Mouse (Mus musculus) right cerebral cortex, postnatal 25 days (tissue): Measurements from ENCODE around the gene Cc2d2b.

Experiments
- DNase-seq: peaks from one replicate; pipeline ENCODE4 v3.0.0; 2022

The Cc2d2b gene

DNA sequence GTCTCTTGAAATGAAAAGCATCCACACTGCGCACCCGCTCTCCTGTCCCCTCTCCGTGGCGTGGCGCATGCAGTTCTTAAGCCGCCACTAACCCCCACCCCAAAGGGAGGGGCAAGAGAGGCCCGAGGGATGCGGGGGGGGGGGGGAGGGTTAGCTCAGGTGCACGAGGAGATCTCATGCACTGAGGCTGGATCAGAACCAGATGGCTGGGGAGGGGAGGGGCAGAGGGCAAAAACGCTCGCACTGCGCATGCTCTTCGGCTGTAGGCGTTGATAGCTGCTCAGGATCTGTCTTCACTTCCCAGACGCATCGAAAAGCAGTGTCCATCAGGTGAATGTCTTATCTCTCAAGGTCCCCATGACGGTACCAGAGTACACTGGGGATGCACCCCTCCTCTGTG, at the start of gene Cc2d2b:
Gene Cc2d2b (plus strand): TSS at position 195 of the 400 bp plus-strand sequence.
- DNase-seq: no peak

DNA sequence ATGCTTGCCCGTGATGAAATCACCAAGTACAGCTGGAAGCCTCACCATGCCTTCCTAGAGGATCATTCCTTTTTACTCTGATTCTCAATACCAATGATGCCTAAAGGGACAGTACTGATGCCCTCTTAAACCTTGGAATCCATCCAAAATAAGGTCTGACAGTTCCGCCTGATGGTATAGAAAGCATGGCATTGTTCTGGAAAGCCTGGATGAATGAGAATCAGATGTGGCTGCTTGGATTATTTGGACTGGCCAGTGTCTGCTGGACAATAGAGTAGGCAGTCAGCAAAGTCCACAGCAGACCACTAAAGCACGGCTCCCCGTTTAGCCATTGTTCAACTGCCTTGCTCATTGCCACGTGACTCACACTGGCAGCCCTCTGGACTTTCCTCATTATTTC, 48.7 kb upstream of the Cc2d2b start:
- no peak for DNase-seq

DNA sequence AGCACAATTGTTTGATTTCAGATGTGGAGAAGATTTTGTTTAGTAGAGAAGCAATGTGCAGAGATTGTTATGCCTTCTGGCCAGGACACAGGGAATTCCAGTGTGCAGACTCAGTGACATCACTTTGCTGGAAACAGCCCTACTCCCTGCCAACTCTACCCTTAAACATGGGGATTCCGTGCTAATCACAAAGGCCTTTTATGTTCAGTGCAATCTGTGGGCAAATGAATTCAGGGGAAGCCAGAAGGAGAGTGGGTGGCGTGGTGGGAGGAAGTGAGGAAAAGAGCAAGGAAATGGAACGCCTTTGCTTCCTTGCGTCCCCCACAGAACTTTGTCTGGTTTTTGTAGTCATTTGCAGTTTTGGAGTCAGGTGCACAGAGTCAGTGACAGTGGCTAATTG, 46.1 kb upstream of the Cc2d2b start:
- DNase-seq: peak; percentile 63

DNA sequence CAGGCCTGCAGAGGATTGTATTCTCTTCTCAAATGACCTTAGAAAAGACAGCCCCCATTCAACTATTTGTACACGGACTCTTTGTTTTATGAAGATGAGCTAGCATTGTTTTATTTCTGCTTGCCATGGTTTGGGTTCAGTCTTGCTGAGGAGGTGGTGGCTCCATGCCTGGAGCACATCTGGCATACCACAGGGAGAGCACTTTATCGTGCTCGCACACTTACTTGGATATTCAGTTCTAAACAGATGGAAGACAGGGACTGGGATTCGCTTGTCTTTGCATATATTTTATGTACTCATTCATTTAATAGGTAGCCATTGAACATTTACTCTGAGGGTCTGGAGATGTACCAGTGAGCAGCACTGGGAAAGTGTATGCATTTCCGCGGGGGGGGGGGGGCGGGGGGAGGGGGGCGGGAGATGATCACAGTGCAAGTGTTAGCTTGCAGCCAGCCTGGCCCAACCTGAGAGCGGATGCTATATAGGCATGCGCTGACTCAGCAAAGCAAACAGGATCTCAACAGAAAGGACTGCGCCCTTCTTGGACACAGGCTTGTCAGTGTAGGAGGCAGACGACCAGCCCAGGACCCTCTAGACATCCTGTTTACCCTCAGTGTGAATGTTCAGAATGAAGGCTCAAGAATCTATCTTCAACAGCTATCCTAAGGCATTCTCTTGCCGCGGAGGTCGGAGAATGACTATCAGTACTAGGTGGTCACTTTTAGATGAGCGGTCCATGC, 35.5 kb upstream of the Cc2d2b start:
- DNase-seq: no peak

DNA sequence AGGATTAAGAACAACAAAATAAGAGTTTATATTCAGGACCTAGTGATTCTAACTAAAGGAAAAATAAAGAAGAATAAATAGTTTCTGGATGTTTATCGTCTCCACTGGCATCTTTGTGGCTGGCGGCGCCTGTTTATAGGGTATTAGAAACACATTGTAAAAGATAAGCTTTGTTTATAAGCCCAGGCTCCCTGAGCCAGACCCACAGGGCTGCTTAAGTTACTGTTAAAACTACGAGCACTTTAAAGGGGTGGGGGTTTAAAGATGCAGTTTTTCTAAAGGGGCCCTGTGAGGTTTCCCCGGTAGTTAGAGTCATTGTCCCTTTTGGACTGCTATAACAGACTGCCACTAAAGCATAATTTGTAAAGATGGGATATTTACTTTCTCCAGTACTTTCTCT, 33.9 kb upstream of the Cc2d2b start:
- no peak for DNase-seq

DNA sequence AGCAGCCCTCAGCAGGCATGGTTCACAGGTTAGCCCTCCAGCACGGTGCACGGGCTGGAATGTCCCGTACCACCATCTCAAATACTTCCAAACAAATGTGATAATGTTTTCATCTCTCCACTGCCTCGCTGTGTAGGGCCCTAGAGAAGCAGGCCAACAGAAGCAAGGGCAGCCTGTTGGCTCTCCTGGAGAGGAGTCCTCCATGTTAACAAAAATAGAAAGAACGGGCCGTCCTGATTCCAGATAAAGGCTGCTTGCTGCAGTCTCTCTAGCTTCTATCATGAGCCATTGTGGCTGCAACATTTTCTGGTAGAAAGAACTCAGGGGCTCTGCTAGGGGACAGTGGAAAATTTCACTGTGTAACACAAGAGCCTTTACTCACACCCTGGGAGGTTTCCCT, 31.6 kb upstream of the Cc2d2b start:
- no peak for DNase-seq

DNA sequence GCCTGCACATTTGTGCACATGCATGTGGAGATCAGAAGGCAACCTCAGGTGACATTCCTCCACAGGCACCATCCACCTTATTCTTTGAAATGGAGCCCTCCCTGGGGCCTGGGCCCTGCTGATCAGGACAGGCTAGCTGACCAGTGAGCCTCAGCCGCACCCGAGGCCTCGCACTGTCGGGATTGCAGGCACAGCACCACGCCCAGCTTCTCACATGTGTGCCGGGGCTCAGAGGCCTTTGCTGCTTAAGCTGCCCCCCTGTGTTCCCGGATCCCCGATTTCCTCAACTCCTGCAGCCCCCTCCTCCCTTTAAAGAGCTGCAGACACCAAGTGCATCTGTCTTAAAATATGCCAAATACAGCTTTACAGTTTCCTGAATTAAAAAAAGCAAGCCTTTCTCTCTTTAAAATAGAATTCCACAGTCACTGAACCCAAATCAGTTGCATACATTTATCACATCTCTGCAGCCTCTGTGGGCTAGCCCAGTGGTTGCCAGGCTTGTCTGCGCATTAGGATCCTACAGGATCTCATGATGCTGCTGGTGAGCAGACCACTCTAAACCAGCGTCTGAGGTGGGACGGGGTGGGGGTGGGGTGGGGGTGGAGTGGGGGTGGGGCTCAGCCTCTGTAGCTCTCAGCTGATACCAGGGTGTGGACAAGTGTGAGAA, 29.0 kb upstream of the Cc2d2b start:
- DNase-seq: no peak

DNA sequence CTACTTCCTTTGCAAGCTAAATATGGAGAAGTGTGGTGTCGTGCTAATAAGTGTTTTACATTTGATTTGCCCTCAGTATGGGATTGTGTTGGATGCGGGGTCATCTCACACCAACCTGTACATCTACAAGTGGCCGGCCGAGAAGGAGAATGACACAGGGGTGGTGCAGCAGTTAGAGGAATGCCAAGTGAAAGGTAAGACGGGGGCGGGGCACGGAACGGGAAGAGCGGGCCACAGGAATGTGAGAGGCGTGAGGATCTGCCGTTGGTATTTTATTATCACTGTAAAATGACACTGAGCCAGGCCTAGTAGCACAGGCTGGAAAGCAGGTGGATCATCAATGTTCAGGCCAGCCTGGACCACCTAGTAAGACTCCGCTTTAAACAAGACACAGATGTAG, 28.2 kb upstream of the Cc2d2b start:
- DNase-seq: no peak

DNA sequence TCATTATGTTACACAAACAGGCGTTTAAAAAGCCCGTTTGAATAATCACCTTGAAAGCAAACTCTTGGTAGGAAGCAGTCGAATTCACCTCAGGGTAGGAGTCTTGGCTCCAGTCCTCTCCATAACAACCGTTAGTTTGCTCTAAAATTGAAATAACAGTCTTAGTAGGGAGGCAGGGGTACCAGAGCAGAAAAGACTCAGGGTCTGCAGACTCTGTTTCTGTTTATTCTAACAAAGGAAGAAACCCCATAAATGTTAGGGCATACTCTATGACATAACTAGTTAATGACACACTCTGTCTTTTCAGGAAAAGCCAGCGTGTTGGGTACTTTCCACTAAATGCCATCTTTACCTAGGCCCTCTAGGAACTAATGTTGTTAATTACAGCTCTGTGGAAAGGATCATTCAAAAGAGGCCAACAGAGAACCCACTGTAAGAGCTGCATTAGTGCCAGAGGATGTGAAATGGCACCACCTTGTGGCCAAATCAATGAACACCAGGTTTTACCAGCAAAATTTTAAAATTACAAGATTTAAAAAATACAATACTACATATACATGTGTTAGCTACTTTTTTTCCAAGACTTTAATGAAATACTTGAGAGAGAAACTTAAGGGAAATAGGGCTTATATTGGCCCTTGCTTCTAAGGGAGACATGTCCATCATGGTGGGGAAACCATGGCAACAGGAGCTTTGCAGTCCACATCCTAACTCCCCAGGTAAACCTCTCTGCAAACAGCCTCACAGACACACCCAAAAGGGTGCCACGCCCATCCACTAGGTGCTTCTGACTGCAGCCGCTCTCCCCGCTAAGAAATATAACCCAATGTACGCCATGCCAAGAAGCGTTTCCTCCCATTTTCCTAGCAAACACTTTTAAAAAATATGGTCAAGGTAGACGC, 26.2 kb upstream of the Cc2d2b start:
- no peak for DNase-seq

DNA sequence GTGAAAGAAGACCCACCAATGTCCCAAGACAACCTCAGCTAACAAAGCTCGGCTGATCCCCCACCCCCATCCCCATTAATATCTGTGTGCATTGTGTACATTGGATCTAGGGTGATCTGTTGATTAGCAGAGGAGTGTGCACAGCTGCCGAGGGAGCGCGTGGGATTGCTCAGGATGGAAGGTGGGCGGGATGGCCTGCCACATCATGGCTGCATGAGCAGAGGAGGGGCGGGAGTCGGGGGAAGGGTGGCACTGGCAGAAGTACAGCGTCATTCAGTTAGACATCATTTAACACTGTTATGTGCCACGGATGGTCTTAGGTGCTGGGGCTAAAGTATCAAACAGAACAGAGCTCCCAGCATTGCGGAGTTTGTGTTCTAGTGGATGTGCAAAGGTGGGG, 25.0 kb upstream of the Cc2d2b start:
- no peak for DNase-seq

DNA sequence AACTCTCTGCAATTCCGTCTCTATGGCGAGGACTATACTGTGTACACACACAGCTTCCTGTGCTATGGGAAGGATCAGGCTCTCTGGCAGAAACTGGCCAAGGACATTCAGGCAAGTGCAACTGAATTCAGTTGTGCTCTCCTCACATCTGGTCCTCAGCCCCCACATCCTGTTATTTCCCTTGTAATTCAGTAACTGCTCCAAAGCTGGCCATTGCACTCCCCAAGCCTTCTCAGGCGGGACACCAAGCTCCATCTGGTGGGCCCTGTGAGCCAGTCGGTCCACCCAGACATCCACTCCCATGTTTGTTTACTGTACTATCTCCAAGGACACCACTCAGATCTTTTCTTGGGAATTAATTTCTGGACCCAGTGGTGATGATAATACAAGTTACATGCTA, 22.4 kb upstream of the Cc2d2b start:
- no peak for DNase-seq

DNA sequence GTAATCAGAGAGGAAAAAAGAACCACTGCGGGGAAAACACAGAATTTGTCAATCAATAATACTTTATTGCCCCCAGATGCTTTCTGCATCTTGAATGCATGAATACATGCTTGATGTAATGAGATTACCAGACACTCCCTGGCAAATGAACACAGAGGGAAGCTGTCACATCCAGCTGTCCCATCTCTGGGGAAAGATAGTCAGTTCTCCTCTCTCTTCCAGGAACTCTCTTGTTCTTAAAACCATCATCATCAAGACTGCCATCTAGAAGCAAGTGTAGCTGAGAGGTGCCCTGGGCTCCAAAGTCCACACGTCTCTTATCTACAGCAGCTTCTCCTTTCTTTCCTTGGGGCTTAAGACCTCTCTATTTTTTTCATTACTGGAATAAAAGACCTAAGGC, 21.9 kb upstream of the Cc2d2b start:
- DNase-seq: no peak

DNA sequence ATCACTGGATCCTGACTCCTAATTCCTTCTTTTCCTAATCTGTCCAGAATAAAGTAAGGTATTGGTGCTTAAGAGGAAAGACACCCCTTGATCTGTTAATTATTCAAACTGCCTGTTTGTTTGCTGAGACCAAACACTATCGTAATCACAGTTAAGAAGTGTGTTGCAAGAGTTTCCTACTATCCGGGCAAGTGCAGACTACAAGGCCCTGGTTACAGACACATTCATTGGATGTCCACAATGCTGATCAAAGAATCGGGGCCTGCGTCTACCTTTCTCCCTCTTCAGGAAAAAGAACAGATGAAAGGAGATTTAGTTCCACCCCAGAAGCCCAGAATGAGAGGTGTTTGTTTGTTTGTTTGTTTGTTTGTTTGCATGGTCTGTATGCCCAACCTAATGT, 20.3 kb upstream of the Cc2d2b start:
- DNase-seq: no peak

DNA sequence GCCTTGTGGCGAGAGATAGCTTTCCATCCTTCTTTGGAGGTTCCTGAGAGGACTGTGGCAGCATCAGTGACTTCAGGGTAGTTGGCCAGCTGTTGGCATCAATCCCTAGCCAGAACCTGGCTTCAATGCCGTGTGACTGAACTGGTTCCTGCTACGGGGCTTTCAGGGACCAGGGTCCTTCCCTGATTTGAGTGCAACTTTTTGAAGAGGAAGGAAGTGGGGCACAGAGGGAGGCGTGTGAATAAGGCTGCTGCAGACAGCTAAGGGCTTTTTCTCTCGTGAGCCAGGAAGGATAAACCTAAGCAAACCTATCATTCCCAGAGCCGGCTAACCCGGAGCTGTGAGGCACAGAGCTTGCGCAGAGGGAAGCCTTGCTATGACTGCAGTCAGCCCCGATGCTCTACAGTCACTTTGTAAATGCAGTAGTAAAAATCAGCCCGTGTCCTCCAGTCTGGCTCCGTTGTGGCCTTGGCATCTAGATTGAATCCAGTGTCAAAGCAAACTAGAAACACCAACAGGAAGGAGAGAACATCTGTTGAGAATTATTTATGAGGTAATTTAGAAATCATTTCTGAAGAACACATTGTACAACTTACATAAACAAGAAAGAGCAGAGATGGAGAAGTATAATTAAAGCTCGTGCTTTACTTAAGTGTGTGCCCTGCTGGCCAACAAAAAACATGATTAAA, 19.7 kb upstream of the Cc2d2b start:
- DNase-seq: no peak

DNA sequence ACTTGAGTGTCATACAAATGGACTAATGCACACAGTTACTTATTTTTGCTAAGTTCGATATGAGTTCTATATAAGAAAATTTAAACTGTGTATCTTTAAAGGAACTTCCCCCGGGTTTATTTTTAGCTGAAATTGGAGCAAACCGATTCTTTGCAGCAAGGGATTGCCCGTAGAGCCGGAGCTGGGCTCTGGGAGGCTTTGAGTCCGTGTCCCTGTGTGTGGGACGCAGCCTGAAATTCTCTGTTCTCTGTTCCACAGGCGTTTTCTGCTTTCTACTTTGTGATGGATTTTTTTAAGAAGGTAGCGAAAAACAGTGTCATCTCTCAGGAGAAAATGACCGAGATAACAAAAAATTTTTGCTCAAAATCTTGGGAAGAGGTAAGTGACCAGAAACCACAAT, 15.1 kb upstream of the Cc2d2b start:
- no peak for DNase-seq

DNA sequence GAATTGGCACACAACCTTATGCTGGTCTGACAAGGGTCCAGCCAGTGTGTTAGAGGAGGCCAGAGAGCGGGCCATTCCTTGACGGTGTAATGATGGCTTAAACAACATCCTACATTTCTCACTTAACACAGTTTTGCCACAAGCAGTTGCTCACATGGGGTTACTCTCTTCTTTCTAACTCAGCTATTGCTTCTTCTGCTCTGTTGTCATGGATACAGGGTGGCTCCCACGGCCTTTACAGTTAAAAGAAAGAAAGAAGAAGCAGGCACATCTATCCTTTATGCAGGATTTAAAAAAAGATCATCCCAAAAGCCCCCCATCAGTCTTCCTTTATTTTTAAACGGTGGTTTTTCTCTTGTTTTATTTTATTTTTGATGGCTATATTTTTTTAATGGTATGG, 14.7 kb upstream of the Cc2d2b start:
- no peak for DNase-seq

DNA sequence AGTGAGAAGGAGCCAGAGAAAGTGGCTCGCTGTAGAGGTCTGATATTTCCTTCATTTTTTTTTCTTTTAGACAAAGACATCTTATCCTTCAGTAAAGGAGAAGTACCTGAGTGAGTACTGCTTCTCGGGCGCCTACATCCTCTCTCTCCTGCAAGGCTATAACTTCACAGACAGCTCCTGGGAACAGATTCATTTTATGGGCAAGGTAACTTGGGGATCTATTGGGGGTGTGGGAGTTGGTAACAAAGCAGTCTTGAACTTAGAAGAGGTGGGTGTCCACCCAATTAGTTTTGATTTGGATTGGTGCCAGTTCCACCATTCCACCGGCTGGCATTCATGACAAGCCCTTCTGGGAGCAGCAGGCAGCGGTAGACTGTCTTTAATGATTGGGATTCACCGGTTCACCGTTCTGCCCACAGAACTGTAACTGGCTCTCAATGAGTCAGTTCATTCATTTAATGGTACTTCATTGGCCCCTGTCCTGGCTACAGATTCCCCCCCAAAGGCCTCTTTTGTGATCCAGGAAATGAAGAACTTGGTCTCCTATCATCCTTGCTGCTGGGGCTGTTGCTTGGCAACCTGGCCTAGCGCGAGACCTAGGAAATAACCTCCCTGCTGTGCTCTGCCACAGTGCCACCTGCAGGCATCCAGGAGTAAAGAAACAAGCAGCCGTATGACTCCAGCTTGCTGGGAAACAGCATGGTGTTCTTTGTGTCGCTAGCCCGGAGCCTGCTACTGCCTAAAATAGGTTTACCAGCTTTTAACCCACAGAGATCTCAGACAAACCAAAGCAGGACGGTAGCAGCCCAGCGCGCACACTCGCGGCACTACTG, 11.7 kb upstream of the Cc2d2b start:
- peak; percentile 68 for DNase-seq

DNA sequence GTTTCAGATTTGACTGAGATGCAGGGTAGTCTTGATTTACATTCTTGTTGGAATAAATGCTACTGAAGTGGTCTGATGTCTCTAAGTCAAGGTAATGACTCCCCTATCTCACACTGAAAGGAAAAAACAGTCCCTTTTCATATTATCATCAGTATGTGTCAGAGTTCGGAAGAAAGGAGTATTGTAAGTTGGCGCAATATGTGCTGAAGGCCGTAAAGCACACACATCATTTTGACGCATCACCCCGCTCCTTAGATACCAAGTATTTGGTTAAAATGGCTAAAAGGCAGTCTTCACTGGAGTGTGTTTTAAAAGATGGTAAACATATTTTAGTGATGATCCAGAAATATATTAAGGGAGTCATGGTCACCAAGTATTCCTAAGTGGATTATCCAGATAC, 10.9 kb upstream of the Cc2d2b start:
- no peak for DNase-seq

DNA sequence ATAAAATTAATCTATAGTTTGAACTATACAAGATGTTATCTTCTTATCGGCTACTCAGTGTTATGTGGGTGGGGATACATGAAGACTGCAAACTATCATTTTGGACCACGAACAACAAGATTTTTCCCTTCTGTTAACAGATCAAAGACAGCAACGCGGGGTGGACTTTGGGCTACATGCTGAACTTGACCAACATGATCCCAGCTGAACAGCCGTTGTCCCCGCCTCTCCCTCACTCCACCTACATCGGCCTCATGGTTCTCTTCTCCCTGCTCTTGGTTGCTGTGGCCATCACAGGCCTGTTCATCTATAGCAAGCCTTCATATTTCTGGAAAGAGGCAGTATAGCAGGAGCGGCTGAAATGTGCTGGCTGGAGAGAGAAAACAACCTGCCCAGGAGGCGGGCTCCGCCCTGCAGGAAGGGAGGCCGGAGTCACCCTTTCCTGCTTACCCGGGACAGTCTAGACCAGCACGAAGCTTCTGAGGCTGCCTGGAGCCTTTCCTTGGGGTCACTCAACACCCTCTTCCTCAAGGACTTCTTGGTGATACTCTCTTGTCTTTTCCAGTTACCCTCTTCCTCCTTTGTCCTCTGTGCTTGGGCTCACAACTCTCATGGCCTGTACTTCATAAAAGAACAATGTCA, 9.7 kb upstream of the Cc2d2b start:
- no peak for DNase-seq

DNA sequence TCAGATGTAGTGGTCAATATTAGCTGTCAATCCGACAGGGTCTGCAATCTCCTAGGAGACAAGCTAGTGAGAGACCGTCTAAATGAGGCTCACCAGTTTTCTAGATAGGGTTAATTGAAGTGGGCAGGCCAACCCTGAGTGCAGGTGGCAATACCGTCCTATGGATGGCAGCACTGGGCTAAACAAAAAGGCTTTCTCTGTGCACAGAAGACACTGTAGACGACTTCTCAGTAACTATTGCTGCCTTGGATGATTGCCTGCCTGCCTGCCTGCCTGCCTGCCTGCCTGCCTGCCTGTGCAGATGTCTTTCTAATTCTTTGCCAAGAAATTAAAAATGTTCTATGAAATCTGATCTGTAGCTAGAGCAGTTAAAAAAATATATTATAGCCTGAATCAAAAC, 1.9 kb upstream of the Cc2d2b start:
- no peak for DNase-seq

DNA sequence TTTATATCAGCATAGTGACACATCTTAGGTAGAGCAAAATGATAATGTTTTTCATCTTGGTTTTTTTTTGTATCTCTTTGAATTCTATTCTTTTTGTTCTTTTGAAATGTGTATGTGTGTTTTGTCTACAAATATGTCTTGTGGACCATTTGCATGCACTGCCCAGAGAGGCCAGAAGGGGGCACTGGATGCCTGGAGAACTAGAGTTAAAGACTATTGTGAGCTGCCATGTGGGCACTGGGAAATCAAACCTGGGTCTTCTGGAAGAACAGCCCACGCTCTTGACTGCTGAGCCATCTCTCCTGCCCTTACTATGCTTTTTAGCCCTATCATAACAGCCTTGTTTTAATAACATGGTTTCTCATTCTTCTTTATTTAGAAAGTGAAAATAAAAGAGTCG, 5.8 kb downstream of the Cc2d2b start:
- DNase-seq: no peak

DNA sequence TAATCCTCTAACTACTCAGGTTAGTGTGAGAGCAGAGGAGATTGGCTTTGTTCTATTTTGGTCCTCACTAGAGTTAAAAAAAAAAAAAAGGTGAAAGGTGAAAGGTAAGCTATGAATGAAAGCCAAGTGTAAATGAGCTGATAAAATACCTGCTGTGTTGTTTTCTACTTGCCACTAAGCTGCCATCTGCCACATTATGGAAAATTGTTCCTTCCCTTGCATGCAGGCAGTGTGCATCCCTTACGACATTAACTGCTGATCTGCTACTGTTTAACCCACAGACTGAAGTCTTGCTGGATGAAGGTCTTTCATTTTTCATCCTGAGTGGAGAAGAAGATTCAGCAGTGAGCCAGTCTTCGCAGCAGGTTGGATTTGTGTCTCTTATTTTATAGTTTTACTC, 11.5 kb downstream of the Cc2d2b start:
- DNase-seq: no peak
